Mouse (Mus musculus) embryonic facial prominence, embryonic 14.5 days (tissue): ENCODE results near the gene Serf2. TPM values are rescaled to one million over a fixed set of nuclear protein-coding genes. Genes with fewer than 3 reads are reported as not detected.
"Not testable (repeated sequence)": the region's sequence is repeated elsewhere in the genome, so short reads cannot be mapped to it uniquely, and the experiment has no call there.

Experiments
- ATAC-seq: fragments of 200-750 bp; cut with Nextera tagmentation; 2 replicates; pipeline ENCODE4 v1.8.0; 2017; ENCODE audit warnings: low read depth, moderate number of reproducible peaks, moderate TSS enrichment
- DNase-seq: peaks from one replicate; pipeline ENCODE4 v3.0.0-alpha.2; 2015; ENCODE audit warnings: low spot score
- H3K27ac ChIP-seq: fragments of 300-500 bp; sonication (generic); replicated peaks from 2 replicates; pipeline ENCODE4 v1.5.1; 2014; ENCODE audit warnings: low read depth, mild to moderate bottlenecking, low read length, moderate library complexity
- H3K27me3 ChIP-seq: fragments of 300-500 bp; sonication (generic); replicated peaks from 2 replicates; pipeline ENCODE4 v1.6.1; 2014; ENCODE audit warnings: low read length; ENCODE audit not compliant: control insufficient read depth, insufficient read depth
- H3K36me3 ChIP-seq: fragments of 300-500 bp; sonication (generic); 2 replicates; pipeline ENCODE4 v1.6.1; 2014; ENCODE audit warnings: low read length, mixed read lengths; ENCODE audit not compliant: control insufficient read depth, insufficient read depth
- H3K4me1 ChIP-seq: fragments of 300-500 bp; sonication (generic); 2 replicates; pipeline ENCODE4 v1.6.1; 2014; ENCODE audit warnings: antibody characterized with exemption, low read length; ENCODE audit not compliant: control insufficient read depth, insufficient read depth
- H3K4me2 ChIP-seq: fragments of 300-500 bp; sonication (generic); 2 replicates; pipeline ENCODE4 v1.6.1; 2014; ENCODE audit warnings: low read depth, mild to moderate bottlenecking, low read length, moderate library complexity, mixed read lengths
- H3K4me3 ChIP-seq: fragments of 300-500 bp; sonication (generic); 2 replicates; pipeline ENCODE4 v1.5.1; 2014; ENCODE audit warnings: low read depth, mild to moderate bottlenecking, low read length
- H3K9ac ChIP-seq: fragments of 300-500 bp; sonication (generic); 2 replicates; pipeline ENCODE4 v1.6.1; 2014; ENCODE audit warnings: low read depth, mild to moderate bottlenecking, low read length, moderate library complexity, mixed read lengths
- H3K9me3 ChIP-seq: fragments of 300-500 bp; sonication (generic); 2 replicates; pipeline ENCODE4 v1.6.1; 2016; ENCODE audit warnings: low read length; ENCODE audit not compliant: control insufficient read depth
- WGBS: fragments of 180-500 bp; shearing (Covaris S2); extraction: QIAGEN DNeasy Blood & Tissue Kit; methylation state at CpG from one replicate; pipeline ENCODE4 v1.1.7; 2014; 5-methylcytosine and 5-hydroxymethylcytosine counted together
- polyA plus RNA-seq: library from polyadenylated mRNA; unstranded; fragments of >200 nt; fragmentation: Nextera tagmentation; extraction: Ambion mirVana; gene quantifications from 2 replicates; pipeline ENCODE4 v1.2.1, GENCODE M21; 2014

The Serf2 gene
- polyA plus RNA-seq, 1 experiment from 2014 or later: 673 TPM

DNA sequence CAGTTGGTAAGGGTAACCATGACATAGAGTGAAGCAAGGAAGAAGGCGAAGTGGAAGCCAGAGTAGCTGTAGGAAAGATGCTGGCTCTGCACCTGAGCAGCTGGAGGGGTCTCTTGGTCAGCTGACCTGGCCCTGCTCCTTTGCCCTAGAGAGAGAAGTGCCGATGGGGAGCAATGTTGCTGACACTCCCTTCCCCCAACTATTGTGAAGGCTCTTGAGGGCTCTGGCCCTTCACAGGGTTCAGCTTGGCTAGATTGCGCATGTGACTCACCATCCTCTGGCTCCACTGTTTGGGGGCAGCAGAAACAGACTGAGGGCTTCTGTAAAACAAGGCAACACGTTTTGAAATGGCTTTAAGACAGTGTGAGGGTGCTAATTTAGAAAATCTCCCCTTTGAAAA, 3.4 kb downstream of the Serf2 start:
- H3K27ac ChIP-seq: no peak overlapping the region
- H3K4me1 ChIP-seq: peaks cover 14% of the 10 kb centered on the region; the same call in 1 of the 2 replicates
- H3K4me2 ChIP-seq: no peak overlapping the region
- H3K9ac ChIP-seq: no peak overlapping the region
- H3K9me3 ChIP-seq: no peaks in the 10 kb centered on the region
- H3K4me3 ChIP-seq: no peak overlapping the region
- no peaks in the 10 kb centered on the region for H3K27me3 ChIP-seq
- H3K36me3 ChIP-seq: peaks cover 34% of the 10 kb centered on the region
- 81% methylated on average over 4 of the region's 4 CpGs for WGBS
- DNase-seq: no peak
- no peak for ATAC-seq

DNA sequence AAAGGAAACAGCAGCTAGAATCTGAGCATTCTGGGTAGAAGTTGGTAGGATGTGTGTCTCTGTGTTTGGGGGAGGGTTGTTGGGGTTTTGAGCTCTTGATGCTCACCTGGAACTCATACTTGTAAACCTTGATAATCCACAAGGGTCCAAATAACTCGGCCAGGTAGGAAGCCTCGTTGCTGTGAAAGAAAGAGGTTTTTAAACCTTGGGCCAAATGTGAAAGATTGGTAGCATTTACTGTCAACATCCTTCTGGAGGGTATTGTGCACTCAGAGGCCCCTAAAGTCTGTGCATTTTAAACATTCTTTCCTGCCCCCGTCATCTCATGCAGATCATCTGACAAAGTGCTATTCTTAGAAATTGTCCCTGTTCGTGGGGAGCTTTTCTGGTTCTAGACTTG, 4.0 kb downstream of the Serf2 start, which contains the start of gene Hypk:
Hypk (plus strand) TSS at position 301 of the 400 bp plus-strand sequence.
- Histone ChIP-seq H3K4me1 (peaks cover 15% of the 10 kb centered on the region; the same call in 1 of the 2 replicates), H3K4me3 (no peak within 1 kb of the TSS), H3K9me3 (no peaks in the 10 kb centered on the region), H3K27ac (no peak within 1 kb of the TSS), H3K4me2 (no peak within 1 kb of the TSS), H3K9ac (no peak within 1 kb of the TSS), H3K36me3 (peaks cover 34% of the 10 kb centered on the region), H3K27me3 (no peaks in the 10 kb centered on the region)
- DNase-seq: no peak
- ATAC-seq: no peak
- 80% methylated on average over 4 of the region's 4 CpGs for WGBS

DNA sequence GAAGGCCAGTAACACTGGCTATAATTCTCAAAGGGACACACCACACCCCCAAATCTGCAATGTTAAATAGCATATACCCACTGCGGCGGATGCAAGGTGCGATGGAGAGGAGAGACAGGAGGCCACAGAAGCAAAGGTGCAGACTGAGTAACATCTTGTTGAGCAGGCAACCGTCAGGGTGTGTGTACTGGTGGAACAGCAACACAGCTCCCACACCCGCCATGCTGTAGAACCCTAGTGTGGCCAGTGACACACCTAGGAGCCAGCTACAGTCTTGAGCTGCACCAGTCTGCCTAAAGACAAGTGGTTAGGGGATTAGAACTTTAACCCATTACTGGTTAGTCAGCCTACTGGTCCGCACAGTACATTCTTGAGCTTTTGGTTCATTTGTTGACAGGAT, 4.9 kb downstream of the Serf2 start:
- WGBS: 88% methylated on average over 6 of the region's 6 CpGs
- no peak overlapping the region for H3K27ac ChIP-seq
- no peak for DNase-seq
- H3K4me1 ChIP-seq: peaks cover 15% of the 10 kb centered on the region; the same call in 1 of the 2 replicates
- H3K36me3 ChIP-seq: peaks cover 41% of the 10 kb centered on the region
- ATAC-seq: no peak
- no peaks in the 10 kb centered on the region for H3K27me3 ChIP-seq
- no peak overlapping the region for H3K4me3 ChIP-seq
- no peak overlapping the region for H3K4me2 ChIP-seq
- H3K9me3 ChIP-seq: no peaks in the 10 kb centered on the region
- H3K9ac ChIP-seq: no peak overlapping the region

DNA sequence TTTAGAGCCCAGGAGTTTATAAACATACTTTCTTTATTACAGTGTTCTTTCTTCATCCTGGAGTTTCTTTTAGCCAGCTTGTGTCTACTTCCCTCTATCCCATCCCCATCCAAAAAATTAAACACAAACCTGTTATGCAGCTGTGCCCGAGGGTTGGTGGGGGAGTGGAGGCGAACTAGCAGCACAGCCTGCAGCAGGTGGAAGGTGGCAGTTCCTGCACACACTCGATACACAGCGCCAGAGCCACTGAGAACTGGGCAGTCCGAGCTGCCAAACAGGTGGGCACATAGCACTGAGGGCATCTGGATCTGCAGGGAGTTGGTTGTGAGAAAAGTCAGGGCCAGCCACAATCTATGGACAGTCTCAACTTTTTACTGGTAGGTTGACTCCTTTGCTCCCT, 6.5 kb downstream of the Serf2 start:
- Histone ChIP-seq H3K4me1 (peaks cover 15% of the 10 kb centered on the region; the same call in 1 of the 2 replicates), H3K9me3 (no peaks in the 10 kb centered on the region), H3K36me3 (peaks cover 57% of the 10 kb centered on the region), H3K27me3 (no peaks in the 10 kb centered on the region), H3K9ac (no peak overlapping the region), H3K27ac (no peak overlapping the region), H3K4me2 (no peak overlapping the region), H3K4me3 (no peak overlapping the region)
- 73% methylated on average over 5 of the region's 5 CpGs for WGBS
- ATAC-seq: no peak
- no peak for DNase-seq

DNA sequence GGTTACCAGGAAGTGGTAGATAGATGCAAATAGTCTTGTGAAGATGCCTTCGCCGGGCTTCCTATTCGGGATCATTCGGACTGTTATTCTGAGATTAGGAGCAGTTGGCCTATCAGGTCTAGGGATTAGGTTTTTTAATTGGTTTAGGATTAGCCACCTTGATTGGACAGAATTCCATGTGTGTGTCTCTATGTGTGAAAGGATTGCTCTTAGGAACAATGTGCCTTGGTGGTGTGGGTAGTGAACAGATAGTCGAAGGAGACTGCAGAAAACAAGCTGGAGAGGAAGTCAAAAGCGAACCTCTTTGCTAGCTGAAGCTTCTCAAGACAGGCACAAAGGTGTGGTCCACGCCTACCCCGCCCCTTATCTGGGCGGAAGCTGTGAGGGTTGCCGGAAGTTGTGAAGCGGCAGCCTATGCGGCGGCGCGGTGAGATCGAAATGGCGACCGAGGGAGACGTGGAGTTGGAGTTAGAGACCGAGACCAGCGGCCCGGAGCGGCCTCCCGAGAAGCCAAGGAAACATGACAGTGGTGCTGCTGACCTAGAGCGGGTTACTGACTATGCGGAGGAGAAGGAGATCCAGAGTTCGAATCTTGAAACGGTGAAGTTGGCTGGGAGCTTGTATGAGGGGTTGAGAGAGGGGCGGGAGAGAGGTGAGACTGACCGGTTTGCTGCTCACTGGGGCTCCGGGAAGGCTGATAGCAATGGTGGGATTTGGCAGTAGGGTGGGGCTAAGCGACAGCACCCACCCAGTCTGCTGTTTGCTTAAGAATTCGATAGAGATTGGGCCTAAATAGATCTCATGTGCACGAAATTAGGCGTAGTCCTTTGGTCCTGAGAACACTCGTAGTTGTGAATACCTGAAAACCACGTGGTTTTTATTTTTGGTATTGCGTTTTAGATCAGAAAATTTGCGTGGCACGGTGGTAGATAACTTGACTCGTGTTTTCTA, 8.0 kb downstream of the Serf2 start, which contains the start of gene Serinc4:
Serinc4 (minus strand) TSS at position 90 of the 951 bp plus-strand sequence.
- WGBS: 4% methylated on average over 41 of the region's 41 CpGs
- no peaks in the 10 kb centered on the region for H3K9me3 ChIP-seq
- DNase-seq: peak; percentile 95

DNA sequence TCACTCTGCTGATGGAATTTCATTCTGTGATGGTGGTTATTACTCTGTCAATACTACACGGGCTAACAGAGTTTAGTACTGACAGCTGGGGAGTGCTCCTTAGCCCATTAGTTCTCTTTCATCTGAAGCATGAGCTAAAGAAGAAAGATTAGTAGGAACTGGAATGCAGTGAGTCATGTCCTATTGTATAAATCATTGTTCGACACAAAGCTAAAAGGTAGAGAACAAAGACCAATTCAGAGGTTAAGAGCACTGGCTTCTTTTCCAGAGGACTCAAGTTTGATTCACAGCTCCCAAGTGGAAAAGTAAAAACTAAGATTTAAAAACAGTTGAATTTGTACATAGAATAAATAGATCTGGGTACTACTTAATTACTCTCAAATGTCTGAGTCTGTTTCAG, 11.1 kb downstream of the Serf2 start:
- H3K9ac ChIP-seq: no peak overlapping the region
- H3K36me3 ChIP-seq: peaks cover 31% of the 10 kb centered on the region
- DNase-seq: no peak
- no peak overlapping the region for H3K4me3 ChIP-seq
- H3K4me1 ChIP-seq: peaks cover 11% of the 10 kb centered on the region; the same call in 1 of the 2 replicates
- H3K27me3 ChIP-seq: no peaks in the 10 kb centered on the region
- no peak for ATAC-seq
- WGBS: 75% methylated on average over 2 of the region's 2 CpGs
- no peaks in the 10 kb centered on the region for H3K9me3 ChIP-seq
- H3K27ac ChIP-seq: no peak overlapping the region
- no peak overlapping the region for H3K4me2 ChIP-seq

More for the DNA sequence above, 8.0 kb downstream of the Serf2 start, which contains the start of gene Serinc4:
- peak within 1 kb of the TSS; percentile 71 for H3K9ac ChIP-seq
- ATAC-seq: peak; percentile 94
- peaks cover 11% of the 10 kb centered on the region; the same call in 1 of the 2 replicates for H3K4me1 ChIP-seq
- H3K27me3 ChIP-seq: no peaks in the 10 kb centered on the region
- H3K36me3 ChIP-seq: peaks cover 52% of the 10 kb centered on the region
- peak within 1 kb of the TSS; percentile 61 for H3K4me2 ChIP-seq
- H3K4me3 ChIP-seq: peak within 1 kb of the TSS; percentile 64
- peak within 1 kb of the TSS; percentile 78 for H3K27ac ChIP-seq

DNA sequence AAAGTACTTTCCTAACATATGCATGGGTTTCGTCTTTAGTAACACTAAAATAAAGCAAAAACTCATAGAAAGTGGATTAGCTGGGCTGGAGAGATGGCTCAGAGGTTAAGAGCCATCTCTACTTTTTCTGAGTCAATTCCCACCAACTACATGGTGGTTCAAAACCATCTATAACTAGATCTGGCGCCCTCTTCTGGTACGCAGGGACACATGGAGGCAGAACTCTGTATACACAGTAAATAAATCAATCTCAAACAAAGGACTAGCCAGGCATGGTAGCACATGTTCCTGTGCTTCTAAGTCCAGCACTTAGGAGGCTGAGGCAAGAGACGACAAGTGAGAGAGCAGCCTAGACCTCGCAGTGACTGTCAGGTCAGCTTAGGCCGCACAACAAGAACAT, 20.0 kb downstream of the Serf2 start:
- 70% methylated on average over 2 of the region's 6 CpGs for WGBS

DNA sequence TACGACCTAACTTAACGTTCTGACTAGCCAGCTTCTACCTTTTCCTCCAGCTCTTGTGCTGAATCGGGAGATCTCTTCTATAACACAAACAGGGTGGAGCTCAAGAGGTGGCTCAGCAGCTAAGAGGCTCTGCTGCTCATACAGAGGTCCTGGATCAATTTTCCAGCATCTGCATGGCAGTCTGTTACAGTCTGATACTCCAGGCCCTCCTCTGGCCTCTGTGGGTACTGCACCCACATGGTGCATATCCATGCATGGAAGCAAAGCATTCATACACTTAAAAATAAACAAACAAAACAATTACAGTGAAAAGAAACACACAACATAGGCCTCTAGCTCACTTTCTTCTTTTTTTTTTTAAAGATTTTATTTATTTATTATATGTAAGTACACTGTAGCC, 23.8 kb downstream of the Serf2 start:
- ATAC-seq, H3K4me3 ChIP-seq, H3K4me2 ChIP-seq, H3K27me3 ChIP-seq, H3K27ac ChIP-seq, H3K36me3 ChIP-seq, H3K9ac ChIP-seq, H3K4me1 ChIP-seq, DNase-seq, H3K9me3 ChIP-seq: not testable (repeated sequence)
- 92% methylated on average over 3 of the region's 3 CpGs for whole genome bisulfite sequencing

More for the DNA sequence above, 20.0 kb downstream of the Serf2 start:
- not testable (repeated sequence) for H3K4me3 ChIP-seq, H3K9me3 ChIP-seq, H3K27me3 ChIP-seq, H3K36me3 ChIP-seq, H3K4me1 ChIP-seq, DNase-seq, H3K9ac ChIP-seq, ATAC-seq, H3K4me2 ChIP-seq, H3K27ac ChIP-seq
